Mouse (Mus musculus): ENCODE results near the gene Gm20458. TPM values are rescaled to one million over a fixed set of nuclear protein-coding genes. Genes with fewer than 3 reads are reported as not detected.

Gene Gm20458
- polyA plus RNA-seq, 1 experiment = not detected

GRCm38 (mm10) chr2:164470254-164470653 is 9.5 kb downstream of the Gm20458 start:
- peaks cover 2% of the 10 kb centered on the region for H3K4me1 ChIP-seq (ENCODE audit: control insufficient read depth, insufficient read depth, low read length)
- TF ChIP-seq POLR2A (IDR thresholded peaks at IDR 0.05; ENCODE audit: insufficient read depth, low read length) (no peak), CTCF (IDR thresholded peaks at IDR 0.05; ENCODE audit: low read depth, low read length) (peak; percentile 61)
- H3K9ac ChIP-seq (ENCODE audit: low read depth, poor library complexity, severe bottlenecking) = no peak overlapping the region

GRCm38 (mm10) chr2:164473624-164474023 is 12.9 kb downstream of the Gm20458 start, which contains the start of gene Trp53tg5:
Gene Trp53tg5, minus strand, starts transcription at chr2:164473724.
- Histone ChIP-seq H3K4me3 (ENCODE audit: low read depth, low read length) (no peak within 1 kb of the TSS), H3K9me3 (replicated peaks; ENCODE audit: control insufficient read depth, insufficient read depth, low read length, poor library complexity, severe bottlenecking) (no peaks in the 10 kb centered on the region), H3K36me3 (ENCODE audit: control insufficient read depth, insufficient read depth, low read length, poor library complexity, severe bottlenecking) (no peaks in the 10 kb centered on the region), H3K9ac (ENCODE audit: low read depth, poor library complexity, severe bottlenecking) (no peak within 1 kb of the TSS), H3K4me1 (ENCODE audit: control insufficient read depth, insufficient read depth, low read length) (no peaks in the 10 kb centered on the region), H3K27ac (ENCODE audit: insufficient read depth, low read length) (no peak within 1 kb of the TSS), H3K27me3 (ENCODE audit: control insufficient read depth, insufficient read depth, low read length, poor library complexity, severe bottlenecking) (no peaks in the 10 kb centered on the region)
- TF ChIP-seq EP300 (IDR thresholded peaks at IDR 0.05; ENCODE audit: insufficient read depth, low read depth, low read length) (no peak), POLR2A (IDR thresholded peaks at IDR 0.05; ENCODE audit: insufficient read depth, low read length) (no peak), CTCF (IDR thresholded peaks at IDR 0.05; ENCODE audit: low read depth, low read length) (no peak)

More at GRCm38 (mm10) chr2:164470254-164470653, 9.5 kb downstream of the Gm20458 start:
- Histone ChIP-seq H3K36me3 (ENCODE audit: control insufficient read depth, insufficient read depth, low read length, poor library complexity, severe bottlenecking) (no peaks in the 10 kb centered on the region), H3K27me3 (ENCODE audit: control insufficient read depth, insufficient read depth, low read length, poor library complexity, severe bottlenecking) (no peaks in the 10 kb centered on the region), H3K27ac (ENCODE audit: insufficient read depth, low read length) (no peak overlapping the region), H3K9me3 (replicated peaks; ENCODE audit: control insufficient read depth, insufficient read depth, low read length, poor library complexity, severe bottlenecking) (no peaks in the 10 kb centered on the region), H3K4me3 (ENCODE audit: low read depth, low read length) (no peak overlapping the region)

- no peak for TF ChIP-seq CTCF (IDR thresholded peaks at IDR 0.05; ENCODE audit: low read depth, low read length)
- no peak within 1 kb of the TSS for H3K27ac ChIP-seq (ENCODE audit: insufficient read depth, low read length)
- no peaks in the 10 kb centered on the region for H3K4me1 ChIP-seq (ENCODE audit: control insufficient read depth, insufficient read depth, low read length)
- peaks cover 5% of the 10 kb centered on the region for H3K27me3 ChIP-seq (ENCODE audit: control insufficient read depth, insufficient read depth, low read length, poor library complexity, severe bottlenecking)
- H3K36me3 ChIP-seq (ENCODE audit: control insufficient read depth, insufficient read depth, low read length, poor library complexity, severe bottlenecking) = no peaks in the 10 kb centered on the region
- H3K4me3 ChIP-seq (ENCODE audit: low read depth, low read length) = peak within 1 kb of the TSS; percentile 74
- H3K9me3 ChIP-seq (replicated peaks; ENCODE audit: control insufficient read depth, insufficient read depth, low read length, poor library complexity, severe bottlenecking) = no peaks in the 10 kb centered on the region
- H3K9ac ChIP-seq (ENCODE audit: low read depth, poor library complexity, severe bottlenecking) = peak within 1 kb of the TSS; percentile 68
Measured at GRCm38 (mm10) chr2:164485681-164486257, 25.0 kb downstream of the Gm20458 start, which contains the start of gene Dbndd2. Gene Dbndd2, plus strand, starts transcription at chr2:164486106.

- Histone ChIP-seq H3K9me3 (replicated peaks; ENCODE audit: control insufficient read depth, insufficient read depth, low read length, poor library complexity, severe bottlenecking) (no peaks in the 10 kb centered on the region), H3K36me3 (ENCODE audit: control insufficient read depth, insufficient read depth, low read length, poor library complexity, severe bottlenecking) (no peaks in the 10 kb centered on the region), H3K9ac (ENCODE audit: low read depth, poor library complexity, severe bottlenecking) (peak overlapping the region; percentile 68), H3K4me1 (ENCODE audit: control insufficient read depth, insufficient read depth, low read length) (no peaks in the 10 kb centered on the region), H3K4me3 (ENCODE audit: low read depth, low read length) (peak overlapping the region; percentile 74), H3K27ac (ENCODE audit: insufficient read depth, low read length) (no peak overlapping the region), H3K27me3 (ENCODE audit: control insufficient read depth, insufficient read depth, low read length, poor library complexity, severe bottlenecking) (peaks cover 5% of the 10 kb centered on the region)
- TF ChIP-seq EP300 (IDR thresholded peaks at IDR 0.05; ENCODE audit: insufficient read depth, low read depth, low read length) = no peak
- no peak for TF ChIP-seq POLR2A (IDR thresholded peaks at IDR 0.05; ENCODE audit: insufficient read depth, low read length)
- no peak for TF ChIP-seq CTCF (IDR thresholded peaks at IDR 0.05; ENCODE audit: low read depth, low read length)
Measured at GRCm38 (mm10) chr2:164486258-164487114, 25.7 kb downstream of the Gm20458 start.

GRCm38 (mm10) chr2:164487115-164487527 is 26.4 kb downstream of the Gm20458 start:
- Histone ChIP-seq H3K27ac (ENCODE audit: insufficient read depth, low read length) (no peak overlapping the region), H3K36me3 (ENCODE audit: control insufficient read depth, insufficient read depth, low read length, poor library complexity, severe bottlenecking) (no peaks in the 10 kb centered on the region), H3K9ac (ENCODE audit: low read depth, poor library complexity, severe bottlenecking) (peak overlapping the region; percentile 68), H3K4me1 (ENCODE audit: control insufficient read depth, insufficient read depth, low read length) (no peaks in the 10 kb centered on the region), H3K27me3 (ENCODE audit: control insufficient read depth, insufficient read depth, low read length, poor library complexity, severe bottlenecking) (peaks cover 5% of the 10 kb centered on the region), H3K9me3 (replicated peaks; ENCODE audit: control insufficient read depth, insufficient read depth, low read length, poor library complexity, severe bottlenecking) (no peaks in the 10 kb centered on the region), H3K4me3 (ENCODE audit: low read depth, low read length) (peak overlapping the region; percentile 74)
- TF ChIP-seq EP300 (IDR thresholded peaks at IDR 0.05; ENCODE audit: insufficient read depth, low read depth, low read length) (no peak), POLR2A (IDR thresholded peaks at IDR 0.05; ENCODE audit: insufficient read depth, low read length) (no peak), CTCF (IDR thresholded peaks at IDR 0.05; ENCODE audit: low read depth, low read length) (no peak)

GRCm38 (mm10) chr2:164487812-164488211 is 27.0 kb downstream of the Gm20458 start:
- TF ChIP-seq POLR2A (IDR thresholded peaks at IDR 0.05; ENCODE audit: insufficient read depth, low read length) (no peak), EP300 (IDR thresholded peaks at IDR 0.05; ENCODE audit: insufficient read depth, low read depth, low read length) (no peak), CTCF (IDR thresholded peaks at IDR 0.05; ENCODE audit: low read depth, low read length) (no peak)
- H3K9me3 ChIP-seq (replicated peaks; ENCODE audit: control insufficient read depth, insufficient read depth, low read length, poor library complexity, severe bottlenecking) = no peaks in the 10 kb centered on the region
- H3K4me3 ChIP-seq (ENCODE audit: low read depth, low read length) = no peak overlapping the region
- peaks cover 5% of the 10 kb centered on the region for H3K27me3 ChIP-seq (ENCODE audit: control insufficient read depth, insufficient read depth, low read length, poor library complexity, severe bottlenecking)
- H3K36me3 ChIP-seq (ENCODE audit: control insufficient read depth, insufficient read depth, low read length, poor library complexity, severe bottlenecking) = no peaks in the 10 kb centered on the region
- no peaks in the 10 kb centered on the region for H3K4me1 ChIP-seq (ENCODE audit: control insufficient read depth, insufficient read depth, low read length)
- no peak overlapping the region for H3K9ac ChIP-seq (ENCODE audit: low read depth, poor library complexity, severe bottlenecking)
- H3K27ac ChIP-seq (ENCODE audit: insufficient read depth, low read length) = no peak overlapping the region
